Mouse (Mus musculus) right cerebral cortex, postnatal 4 days (tissue): ENCODE data around the gene Agpat3.

Experiments used
- DNase-seq: peaks from one replicate; pipeline ENCODE4 v3.0.0-alpha.2; 2022

Agpat3 gene

DNA sequence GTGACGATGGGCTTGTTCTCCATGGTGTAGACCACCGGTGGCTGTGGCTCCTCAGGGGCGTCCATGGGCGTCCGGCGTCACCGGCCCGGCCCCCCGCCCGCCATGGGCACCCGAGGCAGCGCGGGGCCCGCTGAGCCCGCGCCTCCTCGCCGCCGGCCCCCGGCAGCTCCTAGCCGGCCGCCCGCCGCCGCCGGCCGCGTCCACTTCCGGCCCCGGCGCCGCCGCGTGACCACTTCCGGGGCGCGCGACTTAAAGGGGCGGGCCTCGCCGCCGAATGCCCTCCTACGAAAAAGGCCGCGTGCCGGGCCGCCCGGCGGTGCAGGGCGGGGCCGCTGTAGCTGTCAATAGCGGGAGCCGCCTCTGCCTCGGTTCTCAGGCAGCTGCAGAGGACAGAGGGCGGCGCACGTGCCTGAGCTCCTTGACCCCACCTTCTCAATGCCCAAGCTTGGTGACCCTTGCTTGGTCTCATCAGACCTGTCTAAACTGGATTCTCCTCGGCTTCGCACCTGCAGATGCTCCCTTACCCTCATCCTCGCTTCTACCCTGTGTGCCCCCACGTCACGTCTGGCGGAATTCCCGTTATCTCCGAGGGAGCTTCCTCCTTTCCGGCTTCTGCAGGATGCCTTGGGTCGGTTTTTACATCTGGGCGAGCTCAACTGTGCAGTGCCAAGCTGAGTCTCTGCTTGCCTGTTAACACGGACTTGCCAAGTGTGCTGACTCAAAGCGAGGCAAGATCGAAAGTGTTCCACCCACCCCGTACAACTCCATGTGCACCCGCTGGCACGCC lies 107.7 kb downstream of the Agpat3 start, which contains the start of gene Trappc10:
Gene Trappc10, minus strand, starts transcription at position 204 of the 787 bp plus-strand sequence.
- peak; percentile 85 for DNase-seq

DNA sequence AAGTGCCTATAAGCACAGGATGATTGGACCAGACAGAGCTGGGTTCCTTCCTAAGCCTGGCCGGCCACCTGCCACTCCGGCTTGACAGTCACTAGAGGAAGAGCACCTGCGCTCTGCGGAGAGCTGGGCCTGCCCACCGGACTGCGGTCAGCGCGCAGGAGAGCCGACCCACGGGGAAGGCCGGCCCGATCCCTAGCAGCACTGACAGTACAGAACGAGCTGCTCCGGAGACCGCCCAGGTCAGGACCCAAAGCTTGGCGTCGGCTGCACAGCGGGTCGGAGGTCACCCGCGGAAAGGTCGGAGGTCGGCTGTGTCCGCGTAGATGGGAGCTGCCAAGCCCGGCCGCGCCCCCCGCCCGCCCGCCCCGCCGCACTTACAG lies 108.2 kb downstream of the Agpat3 start:
- peak; percentile 43 for DNase-seq

DNA sequence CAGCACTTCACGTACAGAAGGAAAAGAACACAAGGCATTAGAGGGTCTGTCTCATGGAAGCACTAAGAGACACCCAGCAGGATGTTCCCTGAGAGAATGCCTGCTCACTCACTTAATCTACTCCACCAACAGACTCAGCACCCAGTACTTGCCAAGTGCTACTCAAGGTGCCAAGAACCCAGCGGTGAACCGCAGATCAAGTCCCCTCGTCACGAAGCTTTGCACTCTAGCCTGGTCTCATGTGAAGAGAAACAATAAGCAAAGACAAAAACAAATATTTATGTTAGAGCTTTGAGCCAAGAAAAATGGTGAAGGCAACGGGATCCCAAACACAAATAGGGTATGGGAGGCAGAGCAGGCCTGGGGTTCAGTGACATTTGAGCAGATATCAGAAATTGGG lies 113.4 kb downstream of the Agpat3 start:
- no peak for DNase-seq

DNA sequence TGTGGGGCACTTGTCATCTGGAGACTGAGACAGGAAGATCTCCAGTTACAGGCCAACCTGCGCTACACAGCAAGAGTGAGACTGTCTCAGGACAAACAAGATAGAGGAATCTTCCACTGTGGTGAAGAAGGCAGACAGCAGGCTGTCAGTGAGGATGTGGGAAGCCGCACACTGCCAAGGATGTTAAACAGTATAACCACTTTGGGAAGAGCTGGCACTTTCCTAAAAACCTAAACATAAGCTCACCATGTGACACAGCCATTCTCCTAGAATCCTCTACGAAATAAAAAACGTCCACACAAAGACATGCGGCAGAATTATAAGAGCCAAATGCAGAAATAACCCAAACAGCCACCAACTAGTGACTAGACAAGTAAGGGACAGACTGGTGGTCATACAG lies 114.0 kb downstream of the Agpat3 start:
- DNase-seq = no peak

DNA sequence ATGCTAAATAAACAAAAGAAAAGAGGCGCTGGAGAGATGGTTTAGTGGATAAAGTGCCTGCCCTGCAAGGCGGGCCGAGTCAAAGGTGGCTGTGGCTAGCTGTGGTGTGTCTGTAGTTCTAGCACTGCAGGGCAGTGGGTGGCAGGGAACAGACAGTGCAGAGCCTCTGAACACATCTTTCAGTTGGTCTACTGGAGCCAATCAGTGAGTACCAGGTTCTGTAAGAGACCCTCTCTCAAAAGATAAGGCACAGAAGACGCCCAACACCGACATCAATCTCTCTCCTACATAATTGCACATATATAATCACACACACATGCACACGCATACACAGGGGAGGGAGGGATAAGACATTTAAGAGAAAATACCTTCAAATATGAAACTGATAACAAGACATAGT lies 114.5 kb downstream of the Agpat3 start:
- no peak for DNase-seq

DNA sequence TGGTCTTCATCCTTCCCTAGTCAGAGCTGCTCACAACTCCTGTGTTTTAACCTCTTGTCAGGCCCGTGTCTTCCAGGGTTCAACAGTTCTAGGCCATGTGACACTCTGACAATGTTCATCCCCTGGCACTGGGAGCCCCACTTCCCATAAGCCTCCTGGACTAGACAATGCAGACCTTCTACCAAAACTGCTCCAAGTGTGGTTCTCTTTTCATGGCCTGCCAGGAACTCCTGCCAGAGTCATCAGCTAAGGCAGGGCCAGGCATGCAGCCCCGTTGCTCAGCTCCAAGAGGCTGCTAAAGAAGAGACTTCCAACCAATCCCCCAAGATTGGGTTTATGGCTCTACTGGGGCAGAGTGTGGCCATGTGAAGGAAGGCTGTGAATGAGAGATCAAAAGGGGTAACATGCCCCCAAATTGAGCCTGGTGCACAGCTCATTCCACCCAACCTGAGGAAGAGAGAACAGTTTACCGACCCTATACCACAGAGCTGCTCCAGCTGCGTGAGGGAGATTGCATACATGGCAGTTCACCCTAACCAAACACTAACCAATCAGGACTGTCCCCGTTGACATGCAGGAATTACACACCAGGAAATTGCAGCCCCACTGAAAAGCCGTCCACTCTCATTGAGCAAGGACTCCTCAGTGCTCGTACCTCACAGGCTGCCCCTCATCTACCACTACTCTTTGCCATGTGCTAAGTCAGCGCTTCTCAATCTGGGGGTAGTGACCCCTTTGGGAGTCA lies 115.2 kb downstream of the Agpat3 start:
- DNase-seq = no peak

DNA sequence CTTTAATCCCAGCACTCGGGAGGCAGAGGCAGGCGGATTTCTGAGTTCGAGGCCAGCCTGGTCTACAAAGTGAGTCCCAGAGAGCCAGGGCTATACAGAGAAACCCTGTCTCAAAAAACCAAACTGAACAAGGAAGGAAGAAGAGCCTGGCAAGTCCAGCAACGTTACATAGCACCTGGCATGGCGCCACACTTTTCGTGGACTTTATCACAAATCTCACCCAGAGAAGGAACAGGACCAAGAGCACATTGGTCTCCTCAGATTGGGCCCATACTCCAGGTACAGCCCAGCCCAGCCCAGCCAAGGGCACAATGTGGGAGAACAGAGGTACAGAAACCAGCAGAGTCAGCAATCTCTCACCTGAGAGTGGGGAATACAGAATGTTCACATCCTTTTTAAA lies 118.5 kb downstream of the Agpat3 start:
- no peak for DNase-seq

DNA sequence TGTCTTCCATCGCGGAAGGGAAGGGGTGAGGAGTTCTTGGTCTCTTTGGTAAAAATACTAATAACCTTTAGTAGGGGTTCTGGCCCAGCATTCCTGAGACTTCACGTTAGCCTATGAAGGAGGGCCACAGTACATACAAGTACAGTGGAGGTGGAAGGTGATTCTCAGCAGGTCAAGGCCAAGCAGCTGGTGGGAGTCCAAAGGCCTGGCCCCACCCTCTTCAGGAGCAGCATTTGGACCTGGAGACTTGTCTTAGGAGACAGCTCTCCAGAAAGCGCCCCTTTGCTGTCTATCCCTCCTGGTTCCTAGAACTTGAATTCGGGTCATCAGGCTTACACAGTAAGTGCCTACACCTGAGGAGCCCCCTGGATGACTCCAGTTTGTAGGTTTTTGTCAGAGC lies 119.1 kb downstream of the Agpat3 start:
- no peak for DNase-seq

DNA sequence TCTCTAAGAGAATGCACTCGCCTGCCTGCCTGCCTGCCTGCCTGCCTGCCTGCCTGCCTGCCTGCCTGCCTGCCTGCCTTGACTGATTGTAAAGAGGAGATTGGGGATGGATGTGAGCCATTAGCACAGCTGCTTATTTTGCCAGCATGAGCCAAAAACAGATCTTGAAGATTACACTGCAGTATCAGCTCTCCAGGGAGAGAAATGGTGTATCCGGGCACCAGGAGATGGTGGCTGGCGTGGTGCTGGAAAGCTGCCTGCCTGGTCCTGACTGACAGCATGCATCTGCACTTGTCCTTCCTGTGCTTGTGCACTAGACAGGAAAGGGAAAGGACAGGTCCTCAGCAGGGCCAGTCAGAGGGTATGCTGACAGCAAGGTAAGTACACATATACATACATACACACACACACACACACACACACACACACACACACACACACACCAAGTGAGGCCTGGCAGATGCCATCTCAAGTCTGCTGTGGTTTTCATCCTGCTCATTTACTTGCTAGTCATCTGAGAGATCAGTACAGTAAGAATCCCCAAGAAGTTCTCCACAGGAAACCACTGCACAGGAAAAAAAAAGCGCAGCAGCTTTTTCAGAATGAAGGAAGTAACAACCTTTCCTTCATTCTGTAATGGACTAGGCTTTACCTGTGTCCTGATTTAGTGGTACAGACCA lies 119.8 kb downstream of the Agpat3 start:
- DNase-seq = no peak

DNA sequence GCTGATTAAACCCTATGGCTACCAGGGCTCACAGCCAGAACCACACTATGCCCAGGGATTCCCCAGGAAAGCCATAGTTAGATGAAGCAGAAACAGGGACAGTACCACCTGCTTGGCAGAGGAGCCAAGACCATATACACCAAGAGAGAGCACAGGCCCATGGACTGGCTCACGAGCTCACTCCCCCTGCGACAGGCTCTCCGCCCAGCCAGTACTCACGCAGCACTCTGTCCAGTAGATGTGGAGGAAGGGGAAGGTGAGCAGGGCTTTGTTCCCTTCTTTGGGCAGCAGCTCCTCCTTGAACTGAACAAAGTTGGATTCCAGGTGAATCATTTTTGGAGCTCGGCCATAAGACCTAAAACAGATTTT lies 123.7 kb downstream of the Agpat3 start:
- no peak for DNase-seq

DNA sequence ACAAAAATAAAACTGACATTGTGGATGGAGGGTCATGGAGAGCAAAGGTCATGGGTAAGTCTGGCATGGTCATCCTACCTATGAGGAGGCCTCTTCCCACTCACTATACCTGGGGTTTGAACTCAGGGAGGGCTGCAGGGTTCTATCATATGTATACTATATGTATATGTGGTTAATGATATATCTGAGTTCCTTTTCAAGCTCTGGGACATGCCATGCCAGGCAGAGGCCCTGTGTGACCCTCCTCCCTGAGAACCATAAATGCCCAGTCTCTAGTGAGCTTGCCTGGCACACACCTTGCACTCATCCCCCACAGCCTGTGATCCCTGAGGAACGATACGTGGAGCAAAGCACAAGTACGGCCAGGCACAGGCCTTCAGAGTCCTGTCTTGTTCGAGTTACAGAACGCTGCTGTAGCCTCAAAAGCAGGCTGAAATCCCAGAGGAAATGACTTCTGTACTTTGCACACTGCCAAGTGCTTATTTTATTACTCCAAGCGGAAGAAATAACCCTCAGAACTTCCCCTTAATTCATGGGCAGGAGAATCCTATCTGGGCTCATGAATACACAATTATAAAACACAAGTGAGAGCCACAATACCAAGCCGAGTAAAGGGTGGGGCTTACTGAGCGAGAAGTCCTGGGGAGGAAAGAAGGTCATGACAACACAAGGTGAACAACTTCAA lies 124.3 kb downstream of the Agpat3 start:
- no peak for DNase-seq

DNA sequence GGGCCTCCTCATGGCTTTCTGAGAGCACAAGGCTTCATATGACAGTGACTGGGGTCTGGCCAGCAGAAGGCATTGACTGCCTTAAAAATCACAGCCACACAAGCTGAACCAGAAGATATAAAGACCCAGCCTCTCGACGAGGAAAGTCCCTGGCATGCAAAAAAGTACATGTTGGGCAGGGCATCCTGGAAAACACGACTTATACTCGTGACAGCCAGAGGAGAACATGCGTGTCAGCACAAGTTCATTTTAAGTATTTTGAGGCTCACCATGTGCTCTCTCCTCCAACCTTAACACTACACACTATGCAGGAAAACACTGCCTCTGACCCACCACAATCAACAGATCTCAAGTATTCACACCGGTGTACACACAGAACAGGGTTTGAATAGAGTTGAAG lies 128.2 kb downstream of the Agpat3 start:
- no peak for DNase-seq

DNA sequence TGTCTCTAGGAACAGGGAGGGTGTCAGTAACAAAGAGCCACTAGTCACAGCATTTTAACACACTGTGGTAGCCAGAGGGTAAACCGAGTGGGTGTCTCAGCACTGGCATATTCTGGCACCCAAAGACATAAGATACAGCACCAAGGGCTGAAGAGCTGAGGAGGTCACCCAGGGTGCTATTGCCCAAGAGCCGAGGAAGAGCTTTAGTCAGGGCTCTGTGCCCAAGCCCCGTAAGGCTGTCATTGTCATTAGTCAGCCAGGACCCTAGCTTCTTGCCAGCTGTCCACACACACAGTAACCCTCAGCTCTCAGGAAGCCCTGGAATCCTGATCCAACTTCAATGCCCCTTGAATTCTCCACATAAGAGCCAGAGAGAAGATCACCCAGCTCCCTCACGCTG lies 129.4 kb downstream of the Agpat3 start:
- no peak for DNase-seq

DNA sequence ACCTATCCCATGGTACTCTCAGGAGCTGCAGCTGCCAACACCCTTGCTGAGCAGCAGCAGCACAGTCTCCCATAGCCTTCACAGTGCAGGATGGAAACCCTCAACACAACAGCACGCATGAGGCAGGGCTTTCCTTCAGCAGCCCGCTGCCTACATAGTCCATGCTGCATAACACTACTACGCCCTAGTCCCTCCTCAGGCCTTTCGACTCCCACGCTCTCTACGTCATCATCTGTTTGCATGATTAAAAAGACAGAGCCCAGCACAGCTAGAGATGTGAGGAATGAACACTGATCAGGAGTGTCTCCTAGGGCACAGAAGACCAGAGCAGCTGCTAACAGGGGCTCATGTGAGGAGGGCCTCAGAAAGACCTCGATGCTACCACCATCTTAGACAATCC lies 131.0 kb downstream of the Agpat3 start:
- no peak for DNase-seq

DNA sequence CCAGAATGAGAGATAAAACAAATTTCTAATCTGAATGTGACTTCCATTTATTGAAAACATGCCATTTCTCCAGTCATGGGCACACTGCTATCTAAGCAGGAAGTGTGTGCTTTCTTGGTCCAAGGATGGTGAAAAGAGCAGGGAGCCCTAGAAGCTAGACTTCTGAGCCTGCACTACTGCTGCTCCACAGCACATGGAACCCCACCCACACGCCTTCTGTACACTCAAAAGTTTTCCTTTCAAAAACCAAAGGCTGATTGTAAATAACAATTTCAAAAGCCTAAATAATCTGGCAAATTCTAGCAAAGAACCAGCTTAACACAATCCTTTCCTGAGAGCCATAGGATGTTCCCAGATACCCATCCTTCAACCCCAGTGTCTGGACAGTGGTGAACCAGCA lies 132.8 kb downstream of the Agpat3 start:
- no peak for DNase-seq
